Mouse (Mus musculus): Measurements from ENCODE around the gene Rnh1. TPM values are rescaled to one million over a fixed set of nuclear protein-coding genes. Genes with fewer than 3 reads are reported as not detected.

Rnh1 gene
- polyA plus RNA-seq, 1 experiment, result 38.8 TPM

GRCm38 (mm10) chr7:141216894-141217293 lies 44.2 kb upstream of the Rnh1 start:
- no peaks in the 10 kb centered on the region; the same call in 1 of the 2 replicates for H3K4me1 ChIP-seq (ENCODE audit: control insufficient read depth, insufficient read depth, low read length)
- H3K27ac ChIP-seq (ENCODE audit: insufficient read depth, low read length), result no peak overlapping the region
- no peak overlapping the region for H3K4me3 ChIP-seq (ENCODE audit: insufficient read depth, low read length)
- TF ChIP-seq POLR2A (IDR thresholded peaks at IDR 0.05; ENCODE audit: extremely low read depth, insufficient read depth, low read length) (no peak), CTCF (IDR thresholded peaks at IDR 0.05; ENCODE audit: extremely low read depth, insufficient read depth, low read length) (no peak)

GRCm38 (mm10) chr7:141215880-141216733 lies 43.5 kb upstream of the Rnh1 start:
- Histone ChIP-seq H3K4me1 (ENCODE audit: control insufficient read depth, insufficient read depth, low read length) (no peaks in the 10 kb centered on the region; the same call in 1 of the 2 replicates), H3K4me3 (ENCODE audit: insufficient read depth, low read length) (peak overlapping the region; percentile 46), H3K27ac (ENCODE audit: insufficient read depth, low read length) (no peak overlapping the region)
- TF ChIP-seq CTCF (IDR thresholded peaks at IDR 0.05; ENCODE audit: extremely low read depth, insufficient read depth, low read length) (no peak), POLR2A (IDR thresholded peaks at IDR 0.05; ENCODE audit: extremely low read depth, insufficient read depth, low read length) (no peak)

DNA sequence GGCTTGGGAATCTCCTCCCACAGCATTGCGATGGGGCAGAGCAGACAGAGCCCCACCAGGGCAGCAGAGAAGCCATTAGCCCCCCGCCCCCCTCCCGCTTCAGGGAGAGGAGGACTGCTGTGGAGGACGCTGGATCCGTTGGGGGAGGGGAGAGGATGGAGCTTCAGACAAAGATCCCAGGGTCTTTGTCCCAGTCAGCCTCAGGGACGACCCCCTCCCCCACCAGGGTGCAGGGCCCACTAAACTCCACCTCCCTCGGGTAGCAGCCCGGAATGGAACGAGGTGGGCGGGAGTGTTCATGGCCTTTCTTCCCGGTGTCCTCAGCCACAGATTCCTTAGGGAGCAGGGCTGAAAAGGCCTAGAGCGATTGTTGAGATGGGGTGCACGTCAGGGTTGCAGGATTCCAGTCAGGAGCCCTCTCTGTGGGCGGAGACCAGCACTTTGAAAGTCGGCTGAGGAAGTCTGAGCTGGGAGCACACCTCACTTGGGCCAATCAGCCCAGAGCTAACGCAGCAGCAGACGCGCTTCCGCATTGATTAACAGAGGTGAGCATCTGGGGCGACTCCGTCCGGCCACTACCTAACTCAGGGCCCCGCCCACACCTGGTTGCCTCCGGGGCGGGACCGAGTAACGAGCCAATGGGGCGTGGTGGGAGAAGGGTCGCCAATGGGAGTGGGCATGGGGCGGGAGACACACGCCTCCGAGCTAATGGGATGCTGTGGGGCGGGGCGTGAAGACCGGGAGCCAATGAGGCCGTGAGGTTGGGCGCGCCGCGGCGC lies 42.6 kb upstream of the Rnh1 start, which contains the start of gene Rassf7:
TSS of gene Rassf7 (plus strand) at position 760 of the 779 bp plus-strand sequence.
- Histone ChIP-seq H3K27ac (ENCODE audit: insufficient read depth, low read length) (no peak within 1 kb of the TSS), H3K4me3 (ENCODE audit: insufficient read depth, low read length) (peak within 1 kb of the TSS; percentile 46), H3K4me1 (ENCODE audit: control insufficient read depth, insufficient read depth, low read length) (no peaks in the 10 kb centered on the region; the same call in 1 of the 2 replicates)
- TF ChIP-seq CTCF (IDR thresholded peaks at IDR 0.05; ENCODE audit: extremely low read depth, insufficient read depth, low read length), result no peak
- no peak for TF ChIP-seq POLR2A (IDR thresholded peaks at IDR 0.05; ENCODE audit: extremely low read depth, insufficient read depth, low read length)

DNA sequence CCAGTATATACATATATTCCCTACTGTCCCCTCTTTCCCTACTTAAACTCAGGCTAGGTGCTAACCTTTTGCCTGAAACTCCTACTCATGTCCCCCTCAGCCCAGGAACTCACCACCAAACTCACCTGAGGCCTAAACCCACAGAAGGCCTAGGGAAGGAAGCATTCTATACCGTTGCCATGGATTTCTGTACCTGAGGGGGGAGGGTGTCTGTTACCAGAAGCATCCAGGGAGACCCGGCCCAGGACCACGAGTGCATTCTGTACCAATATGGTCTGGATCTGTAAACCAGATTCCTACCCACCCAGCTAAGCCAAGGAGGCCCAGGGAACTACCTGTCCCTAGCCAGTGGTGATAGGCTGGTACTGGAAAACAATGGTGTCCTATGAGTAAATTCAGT lies 41.7 kb upstream of the Rnh1 start:
- Histone ChIP-seq H3K27ac (ENCODE audit: insufficient read depth, low read length) (no peak overlapping the region), H3K4me3 (ENCODE audit: insufficient read depth, low read length) (no peak overlapping the region), H3K4me1 (ENCODE audit: control insufficient read depth, insufficient read depth, low read length) (no peaks in the 10 kb centered on the region; the same call in 1 of the 2 replicates)
- no peak for TF ChIP-seq POLR2A (IDR thresholded peaks at IDR 0.05; ENCODE audit: extremely low read depth, insufficient read depth, low read length)

DNA sequence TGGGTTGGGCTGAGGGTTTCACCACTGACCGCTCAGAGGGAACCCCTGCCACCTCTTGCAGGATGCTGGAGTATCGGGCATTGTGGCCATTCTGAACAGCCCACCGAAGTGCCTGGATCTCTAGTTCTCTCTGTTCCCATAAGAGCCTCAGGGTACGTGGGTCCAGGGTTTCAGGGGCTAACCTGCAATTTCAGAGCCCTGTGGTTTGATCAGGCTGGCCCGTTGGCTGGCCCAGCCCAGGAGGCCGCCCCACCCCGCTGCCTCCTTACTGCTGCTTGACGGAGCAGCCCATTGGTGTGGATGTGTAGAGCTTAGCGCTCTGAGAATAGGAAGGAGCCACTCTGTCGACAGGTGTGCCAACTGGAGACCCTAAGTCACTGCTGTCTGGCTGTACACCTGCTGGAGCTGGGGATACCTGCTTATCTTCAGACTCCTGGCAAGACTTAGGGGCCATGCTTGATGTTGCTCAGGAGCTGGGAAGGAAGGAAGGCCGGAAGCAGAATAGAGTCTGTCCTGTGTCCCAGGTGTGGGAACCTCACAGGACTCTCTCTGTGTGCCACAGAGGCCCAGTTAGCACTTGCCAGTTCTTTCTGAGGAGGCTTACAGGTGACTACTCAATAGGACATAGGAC lies 41.1 kb upstream of the Rnh1 start, which contains the start of gene Lmntd2:
TSS of gene Lmntd2 (minus strand) at position 476 of the 631 bp plus-strand sequence.
- no peak within 1 kb of the TSS for H3K4me3 ChIP-seq (ENCODE audit: insufficient read depth, low read length)
- H3K27ac ChIP-seq (ENCODE audit: insufficient read depth, low read length), result no peak within 1 kb of the TSS

GRCm38 (mm10) chr7:141213133-141213532 lies 40.5 kb upstream of the Rnh1 start:
- Histone ChIP-seq H3K4me1 (ENCODE audit: control insufficient read depth, insufficient read depth, low read length) (no peaks in the 10 kb centered on the region; the same call in 1 of the 2 replicates), H3K4me3 (ENCODE audit: insufficient read depth, low read length) (no peak overlapping the region), H3K27ac (ENCODE audit: insufficient read depth, low read length) (no peak overlapping the region)
- TF ChIP-seq POLR2A (IDR thresholded peaks at IDR 0.05; ENCODE audit: extremely low read depth, insufficient read depth, low read length) (no peak), CTCF (IDR thresholded peaks at IDR 0.05; ENCODE audit: extremely low read depth, insufficient read depth, low read length) (no peak)

More for the DNA sequence above, 41.1 kb upstream of the Rnh1 start, which contains the start of gene Lmntd2:
- TF ChIP-seq CTCF (IDR thresholded peaks at IDR 0.05; ENCODE audit: extremely low read depth, insufficient read depth, low read length) (no peak), POLR2A (IDR thresholded peaks at IDR 0.05; ENCODE audit: extremely low read depth, insufficient read depth, low read length) (no peak)
- H3K4me1 ChIP-seq (ENCODE audit: control insufficient read depth, insufficient read depth, low read length), result no peaks in the 10 kb centered on the region; the same call in 1 of the 2 replicates

DNA sequence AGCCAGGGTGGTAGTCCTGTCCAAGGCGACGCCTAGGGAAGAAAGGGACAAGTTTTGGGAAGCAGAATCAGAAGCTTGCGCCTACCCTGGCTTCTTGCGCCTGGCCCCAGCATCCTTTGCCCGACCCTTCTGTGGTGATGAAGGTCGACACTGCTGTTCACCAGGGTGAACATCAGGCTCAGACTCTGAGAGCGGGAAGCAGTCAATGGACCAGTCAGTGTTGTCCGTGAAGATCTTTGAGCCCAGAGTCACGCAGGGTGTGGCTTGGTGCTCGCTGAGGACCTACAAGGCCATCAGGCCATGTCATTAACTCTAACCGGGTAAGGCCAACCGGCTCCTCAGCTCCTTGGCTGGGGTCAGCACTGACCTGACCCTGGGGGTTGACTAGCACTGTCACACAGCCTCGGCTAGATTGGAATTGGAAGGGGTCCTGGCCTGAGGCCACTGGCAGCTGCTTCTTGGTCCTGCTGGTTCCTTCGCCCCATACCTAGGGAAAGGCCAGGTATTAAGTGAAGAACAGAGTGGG lies 38.0 kb upstream of the Rnh1 start:
- Histone ChIP-seq H3K4me3 (ENCODE audit: insufficient read depth, low read length) (no peak overlapping the region), H3K4me1 (ENCODE audit: control insufficient read depth, insufficient read depth, low read length) (no peaks in the 10 kb centered on the region; the same call in 1 of the 2 replicates), H3K27ac (ENCODE audit: insufficient read depth, low read length) (no peak overlapping the region)
- no peak for TF ChIP-seq CTCF (IDR thresholded peaks at IDR 0.05; ENCODE audit: extremely low read depth, insufficient read depth, low read length)
- no peak for TF ChIP-seq POLR2A (IDR thresholded peaks at IDR 0.05; ENCODE audit: extremely low read depth, insufficient read depth, low read length)

DNA sequence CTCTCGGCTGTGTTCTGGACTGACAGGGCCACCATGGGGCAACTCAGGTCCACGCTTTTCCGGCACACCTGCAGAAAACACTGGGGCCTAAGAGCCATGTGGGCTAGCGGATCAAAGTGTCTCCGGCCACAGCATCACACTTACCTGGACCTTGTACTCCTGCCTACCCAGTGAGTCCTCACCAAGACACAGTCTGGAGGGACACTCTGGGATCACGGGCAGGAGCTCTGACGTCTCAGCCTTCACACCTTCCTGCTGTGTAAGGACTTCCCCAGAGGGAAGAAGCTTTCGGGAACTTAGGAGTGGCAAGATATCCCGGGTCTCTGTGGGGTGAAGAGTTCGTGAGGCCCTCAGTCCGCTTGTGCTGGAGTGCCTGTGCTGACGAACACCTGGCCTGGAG lies 37.5 kb upstream of the Rnh1 start:
- Histone ChIP-seq H3K27ac (ENCODE audit: insufficient read depth, low read length) (no peak overlapping the region), H3K4me3 (ENCODE audit: insufficient read depth, low read length) (no peak overlapping the region), H3K4me1 (ENCODE audit: control insufficient read depth, insufficient read depth, low read length) (no peaks in the 10 kb centered on the region)
- TF ChIP-seq CTCF (IDR thresholded peaks at IDR 0.05; ENCODE audit: extremely low read depth, insufficient read depth, low read length), result no peak
- no peak for TF ChIP-seq POLR2A (IDR thresholded peaks at IDR 0.05; ENCODE audit: extremely low read depth, insufficient read depth, low read length)

- no peak overlapping the region for H3K4me3 ChIP-seq (ENCODE audit: insufficient read depth, low read length)
- no peaks in the 10 kb centered on the region for H3K4me1 ChIP-seq (ENCODE audit: control insufficient read depth, insufficient read depth, low read length)
- H3K27ac ChIP-seq (ENCODE audit: insufficient read depth, low read length), result no peak overlapping the region
- TF ChIP-seq POLR2A (IDR thresholded peaks at IDR 0.05; ENCODE audit: extremely low read depth, insufficient read depth, low read length) (no peak), CTCF (IDR thresholded peaks at IDR 0.05; ENCODE audit: extremely low read depth, insufficient read depth, low read length) (no peak)
Measured at GRCm38 (mm10) chr7:141209526-141209925, 36.9 kb upstream of the Rnh1 start.

All from cortical plate, adult 2 months (tissue).